Mouse (Mus musculus): ENCODE measurements around the gene Lrp6.

Gene Lrp6

GRCm38 (mm10) chr6:134529340-134529739 lies 37.4 kb downstream of the Lrp6 start:
- DNase-seq (ENCODE audit: low read depth) = no peak

- no peak for DNase-seq (ENCODE audit: low read depth)
Observed at GRCm38 (mm10) chr6:134528396-134528795, 38.4 kb downstream of the Lrp6 start.

DNA sequence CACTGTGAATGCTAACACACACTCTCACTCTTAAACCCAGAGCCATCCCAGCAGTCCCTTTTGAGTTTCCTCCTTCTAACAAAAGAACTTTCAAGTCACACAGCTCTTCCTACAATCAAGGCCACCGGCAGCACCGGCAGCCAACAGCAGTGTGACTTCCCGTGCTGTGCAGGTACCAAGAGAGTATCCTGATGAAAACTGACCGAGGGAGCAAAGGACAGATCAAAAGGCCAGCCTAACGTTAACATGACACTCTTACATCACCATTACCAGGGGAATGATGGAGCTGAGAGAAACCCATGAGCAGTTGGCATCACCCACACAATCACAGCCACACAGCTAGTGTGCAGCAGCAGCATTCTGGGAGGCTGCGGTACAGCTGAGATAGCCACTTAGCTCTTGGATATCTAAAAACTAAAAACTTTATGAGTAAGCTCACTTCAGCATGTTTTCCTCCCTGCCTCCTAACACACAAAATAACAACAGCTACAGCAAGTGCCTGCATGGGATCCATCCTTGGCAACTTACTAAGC lies 39.1 kb downstream of the Lrp6 start:
- DNase-seq (ENCODE audit: low read depth) = no peak

DNA sequence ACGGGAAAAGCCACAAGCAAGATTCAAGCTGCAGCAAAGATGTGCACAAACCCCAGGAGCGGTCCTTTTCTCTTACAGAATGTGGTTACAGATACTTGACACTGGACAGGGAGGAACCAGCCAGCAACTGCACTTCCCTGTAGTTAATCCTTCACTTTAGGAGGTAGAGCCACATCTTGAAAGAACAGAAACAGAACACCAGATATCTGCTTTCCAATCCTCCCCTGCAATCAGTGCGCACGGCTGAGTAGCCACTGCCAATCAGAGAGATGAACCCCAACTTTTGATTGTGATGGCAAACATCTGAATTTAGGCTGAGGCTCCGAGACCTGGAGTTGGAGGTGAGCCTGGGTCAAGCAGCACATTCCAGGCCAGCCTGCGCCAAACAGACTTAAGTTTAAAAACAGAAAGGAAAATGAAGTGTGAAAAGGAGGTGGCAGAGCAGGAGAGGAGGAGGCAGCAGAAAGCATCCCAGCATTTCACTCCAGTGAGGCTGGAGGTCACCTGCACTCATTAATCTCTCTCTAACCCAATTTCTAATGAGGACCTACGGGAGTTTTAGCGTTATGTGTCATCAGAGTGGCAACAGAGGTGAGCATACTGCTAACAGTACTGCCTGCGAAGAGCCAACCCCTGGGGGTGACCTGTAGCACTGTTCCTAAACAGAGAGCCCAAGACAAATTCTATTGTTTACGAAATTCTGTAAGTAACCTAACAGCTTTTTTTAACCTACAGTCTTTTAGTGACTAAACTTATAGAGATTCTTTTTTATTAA lies 39.8 kb downstream of the Lrp6 start:
- no peak for DNase-seq (ENCODE audit: low read depth)

- DNase-seq (ENCODE audit: low read depth) = peak; percentile 63
Observed at GRCm38 (mm10) chr6:134526275-134526674, 40.5 kb downstream of the Lrp6 start.

DNA sequence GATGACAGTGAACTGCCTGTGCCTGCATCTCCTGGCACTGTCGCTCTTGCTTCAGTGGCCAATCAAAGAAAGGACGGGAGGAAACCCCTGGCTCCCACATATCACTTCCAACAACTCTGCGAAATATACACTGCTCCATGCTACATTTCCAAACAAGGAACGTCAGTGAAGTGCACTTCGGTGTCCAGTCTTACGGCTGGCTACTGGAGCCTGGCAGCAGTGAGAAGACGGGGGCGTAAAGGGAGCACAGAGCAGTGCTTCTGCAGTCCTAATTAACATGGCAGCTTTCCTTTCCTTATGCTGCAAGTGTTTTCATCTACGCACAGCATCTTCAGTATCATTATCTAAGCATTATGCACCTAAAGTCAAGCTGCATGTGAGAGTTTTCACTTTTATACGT lies 45.4 kb downstream of the Lrp6 start:
- no peak for DNase-seq (ENCODE audit: low read depth)

GRCm38 (mm10) chr6:134520821-134521220 lies 45.9 kb downstream of the Lrp6 start:
- DNase-seq (ENCODE audit: low read depth) = no peak

DNA sequence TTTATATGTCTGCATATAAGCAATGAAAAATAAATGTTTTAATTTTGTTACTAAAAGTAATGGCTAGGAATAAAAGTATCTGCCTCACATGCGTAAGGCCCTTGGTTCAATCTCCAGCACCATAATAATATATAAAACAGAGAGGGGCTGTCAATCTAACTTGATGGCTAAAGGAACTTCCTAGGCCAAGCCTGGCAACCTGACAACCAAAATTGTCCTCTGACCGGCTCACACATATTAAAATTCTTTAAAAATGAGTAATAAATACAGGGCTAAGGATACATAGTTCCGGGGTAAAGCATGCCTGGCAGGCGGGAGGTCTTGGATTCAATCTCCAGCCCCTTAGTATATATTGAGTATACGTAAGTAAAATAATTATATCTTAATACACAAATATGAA lies 48.3 kb downstream of the Lrp6 start:
- DNase-seq (ENCODE audit: low read depth) = no peak

GRCm38 (mm10) chr6:134517141-134517540 lies 49.6 kb downstream of the Lrp6 start:
- DNase-seq (ENCODE audit: low read depth) = no peak

DNA sequence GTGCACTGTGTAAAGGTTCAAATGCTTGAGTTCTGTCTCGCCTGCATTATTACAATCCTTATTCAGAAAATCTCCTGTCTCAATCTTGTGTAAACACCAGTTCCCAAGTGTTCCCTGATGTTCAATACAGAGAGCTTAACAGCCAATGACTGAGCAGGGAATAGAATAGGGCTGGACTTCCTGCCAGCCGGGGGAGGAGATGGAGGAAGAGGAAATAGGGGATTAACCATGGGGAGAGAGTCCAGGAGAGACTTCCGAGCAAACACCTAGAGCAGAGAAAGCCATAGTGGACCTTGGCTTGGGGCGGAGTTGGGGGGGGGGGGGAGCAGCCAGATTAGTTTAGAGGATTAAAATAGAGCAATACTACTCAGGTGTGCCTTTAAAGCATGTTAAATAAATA lies 51.3 kb downstream of the Lrp6 start:
- no peak for DNase-seq (ENCODE audit: low read depth)

- DNase-seq (ENCODE audit: low read depth) = no peak
Observed at GRCm38 (mm10) chr6:134513896-134514510, 52.8 kb downstream of the Lrp6 start.

DNA sequence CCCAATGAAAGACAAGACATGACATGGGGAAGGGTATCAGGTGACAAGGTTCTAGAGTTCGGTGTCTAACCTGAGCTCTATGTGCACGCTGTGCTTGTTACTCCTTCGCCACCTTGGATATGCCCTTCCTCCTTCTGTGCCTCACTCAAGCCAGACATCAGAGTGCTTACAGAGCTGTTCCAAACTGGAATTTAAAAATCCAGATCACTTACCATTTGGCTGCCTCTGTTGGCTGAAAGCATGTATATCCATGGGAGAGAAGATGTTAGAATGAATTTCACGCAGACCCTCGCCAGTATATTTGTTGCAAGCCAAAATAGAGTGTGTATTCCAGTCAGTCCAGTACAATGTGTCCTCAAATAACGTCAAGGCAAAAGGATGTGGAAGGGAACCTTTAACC lies 53.8 kb downstream of the Lrp6 start:
- DNase-seq (ENCODE audit: low read depth) = no peak

DNA sequence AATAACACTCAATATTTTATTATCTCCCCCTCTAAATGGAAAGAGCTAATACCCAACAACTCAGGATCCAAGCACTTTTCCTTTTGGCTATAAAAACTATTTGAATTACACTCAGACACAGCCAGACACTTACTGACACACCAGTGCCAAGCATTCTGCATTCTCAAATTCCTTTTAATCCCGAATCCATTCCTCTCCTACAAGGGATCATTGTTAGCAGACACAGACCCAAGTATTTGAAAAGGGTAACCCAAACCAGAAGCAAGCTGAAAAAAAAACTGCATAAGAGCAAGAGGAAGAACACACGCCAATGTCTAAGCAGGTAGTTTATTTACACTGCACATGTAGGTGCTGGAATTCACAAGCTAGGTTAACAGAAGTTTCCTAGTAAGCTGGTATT lies 54.3 kb downstream of the Lrp6 start:
- DNase-seq (ENCODE audit: low read depth) = no peak

GRCm38 (mm10) chr6:134511118-134511517 lies 55.6 kb downstream of the Lrp6 start:
- DNase-seq (ENCODE audit: low read depth) = no peak

- DNase-seq (ENCODE audit: low read depth) = no peak
Observed at GRCm38 (mm10) chr6:134510280-134510679, 56.5 kb downstream of the Lrp6 start.

DNA sequence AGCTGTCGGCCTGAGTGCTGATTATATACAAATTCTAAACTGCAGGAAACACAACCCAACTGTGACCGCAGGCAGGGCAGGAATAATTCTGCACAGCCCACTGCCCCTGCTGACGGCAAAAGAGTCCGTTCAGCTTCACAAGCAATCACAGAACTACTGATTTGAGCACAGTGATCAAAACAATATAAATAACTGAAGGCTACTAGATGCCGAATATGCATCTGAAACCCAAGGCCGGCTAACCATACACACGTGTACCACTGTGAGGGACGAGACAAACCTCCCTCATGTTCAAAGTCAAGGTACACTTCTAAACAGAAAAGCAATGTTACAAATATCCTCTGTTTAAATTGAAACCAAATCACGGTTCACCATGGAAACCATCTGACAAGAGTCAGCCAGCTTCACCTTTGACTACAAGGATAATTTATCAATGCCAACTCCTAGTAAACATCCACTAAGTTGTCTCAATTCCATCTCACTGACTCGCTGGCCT lies 57.0 kb downstream of the Lrp6 start:
- DNase-seq (ENCODE audit: low read depth) = no peak

DNA sequence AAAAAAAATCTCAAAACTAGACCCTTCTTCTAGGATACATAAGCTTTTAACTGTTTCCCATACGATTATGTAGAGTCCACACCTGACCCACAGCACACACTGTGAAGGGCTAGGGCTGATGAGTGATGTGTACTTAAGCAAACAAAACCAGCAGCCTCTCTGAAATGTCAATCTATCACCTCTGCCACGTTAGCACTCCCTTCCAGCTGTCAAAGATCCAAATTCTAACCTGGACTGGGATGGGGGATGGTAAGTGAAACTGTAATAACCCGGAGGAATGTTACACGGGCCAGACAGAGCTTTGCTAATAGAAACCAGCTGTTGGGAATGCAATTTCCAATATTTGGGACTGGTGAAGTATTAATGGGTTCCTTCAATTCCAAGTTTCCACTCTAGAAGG lies 61.9 kb downstream of the Lrp6 start:
- no peak for DNase-seq (ENCODE audit: low read depth)

DNA sequence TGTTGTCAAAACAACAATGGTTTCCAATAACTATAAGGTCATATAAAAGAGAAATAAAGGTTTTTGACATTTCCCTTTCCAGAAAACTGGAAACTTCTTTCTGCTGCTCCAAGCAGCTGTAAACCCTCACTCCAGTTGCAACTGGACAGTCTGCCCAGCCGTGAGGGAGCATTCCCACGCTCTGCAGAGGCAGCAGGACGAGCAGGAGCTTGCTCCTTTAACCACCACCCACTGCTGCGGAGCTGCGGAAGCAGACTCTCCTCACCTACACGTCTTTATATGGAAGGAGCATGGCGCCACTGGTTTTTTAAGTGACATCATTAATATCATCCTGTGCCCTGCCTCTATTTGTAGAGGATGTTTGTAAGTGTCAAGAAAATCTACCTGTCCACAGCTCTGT lies 64.4 kb downstream of the Lrp6 start:
- no peak for DNase-seq (ENCODE audit: low read depth)

DNA sequence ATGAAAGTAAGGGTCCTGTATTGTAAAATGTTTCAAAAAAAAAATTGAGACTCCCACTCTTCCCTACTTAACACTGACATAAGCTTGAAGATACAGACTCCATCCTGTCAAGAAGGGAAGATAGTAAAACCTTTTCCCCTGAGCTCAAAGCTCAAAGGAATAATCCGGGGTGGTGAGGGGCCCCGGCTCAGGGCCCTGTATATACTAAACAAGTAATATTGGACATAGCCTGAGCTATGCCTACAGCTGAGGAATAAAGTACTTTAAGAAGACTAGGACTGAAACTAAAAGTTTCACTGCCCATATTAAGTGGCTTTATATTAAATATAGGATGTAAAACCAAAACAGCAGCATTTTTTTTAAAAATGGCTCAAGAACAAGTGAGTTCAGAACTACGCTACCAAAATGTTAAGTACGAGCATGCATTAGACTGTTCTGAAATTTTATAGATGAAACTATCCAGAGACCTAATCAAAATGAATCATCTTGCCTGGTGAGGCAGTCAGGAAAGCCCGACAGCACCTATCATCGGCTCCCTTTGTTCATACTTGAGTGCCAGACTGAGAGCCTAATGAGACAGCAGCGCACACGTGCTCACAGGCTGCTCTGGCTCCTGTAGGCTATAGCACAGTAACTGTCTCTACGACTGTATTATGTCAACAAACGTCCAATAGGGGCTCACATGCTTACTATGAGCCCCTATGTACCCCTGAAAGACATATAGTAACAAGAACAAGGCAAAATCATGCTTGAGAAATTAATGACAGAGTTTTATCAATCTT lies 66.2 kb downstream of the Lrp6 start:
- DNase-seq (ENCODE audit: low read depth) = no peak

DNA sequence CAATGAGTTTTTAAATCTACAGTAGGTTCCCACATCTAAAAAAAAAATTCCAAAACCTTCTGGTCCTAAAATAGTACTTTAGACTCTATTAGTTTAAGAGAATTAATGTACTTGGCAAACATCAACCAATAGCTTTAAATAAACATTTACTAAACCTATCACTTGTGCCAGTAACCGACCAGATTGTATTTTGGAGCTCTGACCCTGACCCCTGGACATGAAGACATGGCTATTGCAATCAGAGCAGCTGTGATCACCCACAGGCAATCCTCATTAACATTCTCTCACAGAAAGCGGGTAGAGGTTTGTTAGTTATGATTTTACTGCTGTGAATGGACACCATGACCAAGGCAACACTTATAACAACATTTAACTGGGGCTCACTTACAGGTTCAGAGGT lies 67.7 kb downstream of the Lrp6 start:
- DNase-seq (ENCODE audit: low read depth) = no peak

- no peak for DNase-seq (ENCODE audit: low read depth)
Observed at GRCm38 (mm10) chr6:134498518-134498917, 68.2 kb downstream of the Lrp6 start.

DNA sequence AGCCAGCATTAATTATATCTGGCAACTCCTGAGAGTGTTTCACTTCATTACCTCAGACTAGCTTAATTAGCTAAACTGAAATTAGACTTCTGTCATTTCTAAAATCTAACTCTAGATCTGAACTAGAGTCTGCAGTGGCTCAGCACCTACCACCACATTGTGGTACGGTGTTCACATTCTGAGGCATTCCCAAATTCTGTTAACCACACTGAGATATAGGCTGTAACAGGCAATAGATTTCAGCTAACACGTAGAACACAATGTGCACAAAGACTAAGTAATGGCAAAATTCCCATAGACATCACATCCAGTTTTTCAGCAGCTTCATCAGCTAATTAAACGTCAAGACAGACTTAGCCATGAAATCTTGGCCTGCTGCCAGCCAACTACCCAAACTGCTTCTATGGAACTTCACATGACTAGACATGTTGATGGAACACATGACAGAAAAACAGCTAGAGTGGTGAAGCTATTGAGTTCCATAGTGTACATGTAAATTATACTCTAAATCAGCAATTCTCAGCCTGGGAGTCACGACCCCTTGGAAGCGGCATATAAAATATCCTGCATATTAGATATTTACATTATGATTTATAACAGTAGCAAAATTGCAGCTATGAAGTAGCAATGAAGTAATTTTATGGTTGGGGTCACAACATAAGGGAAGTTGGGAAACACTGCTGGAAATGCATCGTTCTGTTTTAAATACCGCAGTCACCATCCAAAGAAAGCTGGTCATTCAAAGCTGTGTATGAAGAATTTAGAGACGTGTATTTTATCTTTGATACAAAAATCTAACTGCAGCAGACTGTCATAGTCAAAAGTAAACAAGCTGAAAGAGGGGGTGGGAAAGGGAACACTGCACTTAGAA lies 71.7 kb downstream of the Lrp6 start:
- DNase-seq (ENCODE audit: low read depth) = no peak
